Mouse (Mus musculus): Measurements from ENCODE around the gene Kctd20. TPM values are rescaled to one million over a fixed set of nuclear protein-coding genes. Genes with fewer than 3 reads are reported as not detected.
"Not testable (repeated sequence)": the region's sequence is repeated elsewhere in the genome, so short reads cannot be mapped to it uniquely, and the experiment has no call there.

Kctd20 gene
- polyA plus RNA-seq, 1 experiment from 2014 or later: 82.0 TPM

DNA sequence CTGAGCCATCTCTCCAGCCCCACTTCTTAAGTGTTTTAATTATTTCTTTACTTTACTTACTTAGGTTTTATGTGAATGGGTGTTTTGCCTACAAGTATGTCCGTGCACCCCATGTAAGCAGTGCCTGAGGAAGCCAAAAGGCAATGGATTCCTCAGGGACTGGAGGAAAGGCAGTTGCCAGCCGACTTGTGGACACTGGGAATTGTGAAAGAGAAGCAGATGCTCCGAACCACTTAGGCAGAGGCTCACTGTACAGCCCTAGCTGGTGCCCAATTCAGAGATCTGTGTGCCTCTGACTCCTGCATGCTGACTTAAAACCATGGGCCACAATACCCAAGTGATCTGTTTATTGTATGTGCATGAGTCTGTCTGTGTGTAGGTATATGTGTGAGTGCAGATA, 37.2 kb downstream of the Kctd20 start:
- no peak overlapping the region for H3K4me2 ChIP-seq (ENCODE audit: low read depth, low read length)
- peaks cover 29% of the 10 kb centered on the region for H3K36me3 ChIP-seq (ENCODE audit: control insufficient read depth, insufficient read depth)
- no peak overlapping the region for H3K4me3 ChIP-seq (ENCODE audit: low read depth, low read length)
- no peaks in the 10 kb centered on the region for H3K4me1 ChIP-seq (ENCODE audit: control insufficient read depth, low read depth, low read length)
- no peaks in the 10 kb centered on the region for H3K9me3 ChIP-seq (replicated peaks; ENCODE audit: control insufficient read depth, low read length)
- no peak overlapping the region for H3K27ac ChIP-seq (ENCODE audit: low read length)
- no peak overlapping the region for H3K9ac ChIP-seq (ENCODE audit: low read depth, low read length)
- H3K27me3 ChIP-seq (ENCODE audit: control insufficient read depth, insufficient read depth, low read depth, low read length): no peaks in the 10 kb centered on the region
- WGBS (ENCODE audit: insufficient replicate concordance): 67% methylated on average over 3 of the region's 3 CpGs
- ATAC-seq (ENCODE audit: low read depth): no peak

DNA sequence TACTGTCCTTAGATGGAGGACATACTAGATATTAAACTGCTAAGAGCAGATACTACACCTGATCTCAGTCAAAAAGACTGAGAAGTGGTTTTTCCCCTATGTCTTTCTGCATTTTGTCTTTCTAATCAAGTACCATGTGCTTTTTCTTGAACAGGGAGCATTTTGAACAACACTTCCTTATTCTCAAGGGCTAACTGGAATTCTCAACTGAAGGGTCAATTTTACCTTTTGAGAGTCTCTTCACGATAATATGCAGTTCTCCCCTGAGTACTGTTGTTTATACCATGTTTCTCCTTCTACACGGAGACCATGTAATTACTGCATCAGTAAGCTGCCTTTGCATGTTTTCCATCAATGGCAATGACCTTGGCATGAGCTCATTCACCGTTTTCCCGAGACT, 38.3 kb downstream of the Kctd20 start:
- H3K27me3 ChIP-seq (ENCODE audit: control insufficient read depth, insufficient read depth, low read depth, low read length): no peaks in the 10 kb centered on the region
- H3K36me3 ChIP-seq (ENCODE audit: control insufficient read depth, insufficient read depth): peaks cover 29% of the 10 kb centered on the region
- H3K4me1 ChIP-seq (ENCODE audit: control insufficient read depth, low read depth, low read length): no peaks in the 10 kb centered on the region
- no peak for ATAC-seq (ENCODE audit: low read depth)
- H3K27ac ChIP-seq (ENCODE audit: low read length): no peak overlapping the region
- no peak overlapping the region for H3K4me2 ChIP-seq (ENCODE audit: low read depth, low read length)
- 71% methylated on average over 4 of the region's 4 CpGs for WGBS (ENCODE audit: insufficient replicate concordance)
- no peak overlapping the region for H3K4me3 ChIP-seq (ENCODE audit: low read depth, low read length)
- H3K9me3 ChIP-seq (replicated peaks; ENCODE audit: control insufficient read depth, low read length): no peaks in the 10 kb centered on the region
- H3K9ac ChIP-seq (ENCODE audit: low read depth, low read length): no peak overlapping the region

DNA sequence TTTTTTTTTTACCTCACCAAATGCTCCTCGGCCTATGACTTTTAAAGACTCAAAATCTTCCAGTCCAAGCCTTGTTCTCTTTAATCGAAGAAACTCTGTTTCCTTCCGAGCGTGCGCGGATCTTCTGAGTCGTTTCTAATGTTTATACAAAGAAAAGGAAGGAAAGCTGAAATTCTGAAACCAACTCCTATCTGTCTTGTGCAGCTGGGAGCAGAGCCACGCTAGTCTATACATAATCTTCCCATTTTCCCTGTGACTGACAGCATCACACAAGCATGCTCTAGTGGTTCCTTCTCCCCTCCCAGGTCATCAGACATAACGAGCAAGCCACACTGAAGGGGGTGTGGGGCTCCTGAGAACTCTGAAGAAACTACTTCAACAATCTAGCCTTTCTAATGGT, 39.5 kb downstream of the Kctd20 start:
- H3K9ac ChIP-seq (ENCODE audit: low read depth, low read length): no peak overlapping the region
- no peak overlapping the region for H3K4me2 ChIP-seq (ENCODE audit: low read depth, low read length)
- WGBS (ENCODE audit: insufficient replicate concordance): 69% methylated on average over 9 of the region's 9 CpGs
- H3K9me3 ChIP-seq (replicated peaks; ENCODE audit: control insufficient read depth, low read length): no peaks in the 10 kb centered on the region
- H3K27me3 ChIP-seq (ENCODE audit: control insufficient read depth, insufficient read depth, low read depth, low read length): no peaks in the 10 kb centered on the region
- ATAC-seq (ENCODE audit: low read depth): no peak
- H3K4me1 ChIP-seq (ENCODE audit: control insufficient read depth, low read depth, low read length): no peaks in the 10 kb centered on the region
- H3K27ac ChIP-seq (ENCODE audit: low read length): no peak overlapping the region
- H3K4me3 ChIP-seq (ENCODE audit: low read depth, low read length): no peak overlapping the region
- peaks cover 29% of the 10 kb centered on the region for H3K36me3 ChIP-seq (ENCODE audit: control insufficient read depth, insufficient read depth)

DNA sequence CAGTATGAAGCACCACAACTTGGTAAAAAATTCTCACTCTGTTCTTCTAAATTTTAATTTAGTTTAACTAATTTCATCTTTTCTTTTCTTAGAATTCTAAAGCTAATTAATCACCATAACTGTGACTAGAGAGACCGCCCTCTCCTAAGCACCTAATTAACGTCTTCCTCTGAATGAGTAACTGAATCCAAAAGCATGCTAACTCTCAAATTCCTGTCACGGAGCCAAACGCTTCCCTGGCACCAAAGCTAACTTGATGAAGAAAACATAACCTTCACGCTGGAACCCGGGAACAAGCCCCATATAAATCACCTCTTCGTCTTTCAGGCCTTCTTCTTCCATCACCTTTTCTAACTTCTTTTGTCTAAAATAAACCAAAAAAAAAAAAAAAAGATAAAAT, 40.4 kb downstream of the Kctd20 start:
- WGBS (ENCODE audit: insufficient replicate concordance): 86% methylated on average over 7 of the region's 7 CpGs
- H3K36me3 ChIP-seq (ENCODE audit: control insufficient read depth, insufficient read depth): peaks cover 26% of the 10 kb centered on the region
- H3K4me1 ChIP-seq (ENCODE audit: control insufficient read depth, low read depth, low read length): no peaks in the 10 kb centered on the region

DNA sequence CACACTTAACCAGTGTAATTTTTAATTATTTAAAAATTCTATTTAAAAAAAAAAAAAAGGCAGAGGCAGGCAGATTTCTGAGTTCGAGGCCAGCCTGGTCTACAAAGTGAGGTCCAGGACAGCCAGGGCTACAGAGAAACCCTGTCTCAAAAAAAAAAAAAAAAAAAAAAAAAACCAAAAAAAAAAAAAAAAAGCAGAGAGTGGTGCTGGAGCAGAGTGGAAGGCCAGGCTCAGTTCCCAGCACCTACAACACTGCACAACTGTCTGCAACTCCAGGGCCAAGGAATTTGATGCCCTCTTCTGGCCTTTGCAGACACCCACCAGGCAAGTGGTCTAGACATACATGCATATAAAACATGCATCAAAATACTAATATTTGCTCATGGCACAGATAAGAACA, 41.3 kb downstream of the Kctd20 start:
- H3K9me3 ChIP-seq (replicated peaks; ENCODE audit: control insufficient read depth, low read length); H3K4me1 ChIP-seq (ENCODE audit: control insufficient read depth, low read depth, low read length); H3K27me3 ChIP-seq (ENCODE audit: control insufficient read depth, insufficient read depth, low read depth, low read length); ATAC-seq (ENCODE audit: low read depth); H3K9ac ChIP-seq (ENCODE audit: low read depth, low read length); H3K4me3 ChIP-seq (ENCODE audit: low read depth, low read length); H3K27ac ChIP-seq (ENCODE audit: low read length); H3K4me2 ChIP-seq (ENCODE audit: low read depth, low read length): not testable (repeated sequence)
- peaks cover 26% of the 10 kb centered on the region for H3K36me3 ChIP-seq (ENCODE audit: control insufficient read depth, insufficient read depth)
- 93% methylated on average over 1 of the region's 1 CpGs for WGBS (ENCODE audit: insufficient replicate concordance)

More for the DNA sequence above, 40.4 kb downstream of the Kctd20 start:
- H3K9ac ChIP-seq (ENCODE audit: low read depth, low read length): no peak overlapping the region
- H3K27ac ChIP-seq (ENCODE audit: low read length): no peak overlapping the region
- no peak overlapping the region for H3K4me3 ChIP-seq (ENCODE audit: low read depth, low read length)
- no peaks in the 10 kb centered on the region for H3K27me3 ChIP-seq (ENCODE audit: control insufficient read depth, insufficient read depth, low read depth, low read length)
- no peak for ATAC-seq (ENCODE audit: low read depth)
- H3K4me2 ChIP-seq (ENCODE audit: low read depth, low read length): no peak overlapping the region
- H3K9me3 ChIP-seq (replicated peaks; ENCODE audit: control insufficient read depth, low read length): no peaks in the 10 kb centered on the region

DNA sequence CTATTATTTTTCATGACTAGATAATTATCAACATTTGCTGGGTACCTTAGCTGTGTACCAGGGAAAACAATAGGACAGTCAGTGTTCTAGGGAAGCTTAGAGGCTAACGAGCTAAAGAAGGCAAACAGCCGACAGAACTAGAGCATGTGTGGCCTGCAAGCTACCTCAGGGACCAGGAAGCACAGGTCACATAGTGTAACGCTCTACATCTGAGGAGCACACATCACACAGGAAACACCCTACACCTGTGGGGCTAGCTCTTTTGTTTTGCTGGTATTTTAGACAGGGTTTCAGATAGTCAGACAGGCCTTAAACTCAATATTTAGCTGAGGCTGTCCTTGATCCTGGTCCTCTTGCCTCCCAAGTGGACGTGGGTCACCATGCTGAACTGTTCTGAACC, 42.9 kb downstream of the Kctd20 start:
- Histone ChIP-seq H3K4me3 (ENCODE audit: low read depth, low read length) (no peak overlapping the region), H3K4me1 (ENCODE audit: control insufficient read depth, low read depth, low read length) (no peaks in the 10 kb centered on the region), H3K9ac (ENCODE audit: low read depth, low read length) (no peak overlapping the region), H3K4me2 (ENCODE audit: low read depth, low read length) (no peak overlapping the region), H3K36me3 (ENCODE audit: control insufficient read depth, insufficient read depth) (peaks cover 28% of the 10 kb centered on the region), H3K27me3 (ENCODE audit: control insufficient read depth, insufficient read depth, low read depth, low read length) (no peaks in the 10 kb centered on the region), H3K9me3 (replicated peaks; ENCODE audit: control insufficient read depth, low read length) (no peaks in the 10 kb centered on the region), H3K27ac (ENCODE audit: low read length) (no peak overlapping the region)
- WGBS (ENCODE audit: insufficient replicate concordance): 87% methylated on average over 4 of the region's 4 CpGs
- ATAC-seq (ENCODE audit: low read depth): no peak

DNA sequence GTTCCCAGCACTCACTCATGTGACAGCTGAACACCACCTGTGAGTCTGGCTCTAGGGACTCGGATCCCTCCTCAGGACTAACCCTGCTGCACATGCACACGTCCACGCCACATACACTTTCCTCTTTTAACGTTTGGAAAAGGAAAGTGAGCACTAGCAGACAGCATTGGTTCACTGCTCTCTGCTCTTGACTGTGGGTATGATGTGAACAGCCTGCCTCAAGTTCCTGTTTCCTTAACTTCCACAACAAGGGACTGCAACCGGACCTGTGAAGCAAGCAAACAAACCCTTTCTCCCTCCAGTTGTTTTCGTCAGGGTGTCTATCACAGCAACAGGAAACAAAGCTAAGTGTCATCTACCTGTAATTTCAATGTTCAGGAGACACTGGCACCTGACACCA, 48.7 kb downstream of the Kctd20 start:
- H3K9me3 ChIP-seq (replicated peaks; ENCODE audit: control insufficient read depth, low read length): no peaks in the 10 kb centered on the region
- no peak for ATAC-seq (ENCODE audit: low read depth)

DNA sequence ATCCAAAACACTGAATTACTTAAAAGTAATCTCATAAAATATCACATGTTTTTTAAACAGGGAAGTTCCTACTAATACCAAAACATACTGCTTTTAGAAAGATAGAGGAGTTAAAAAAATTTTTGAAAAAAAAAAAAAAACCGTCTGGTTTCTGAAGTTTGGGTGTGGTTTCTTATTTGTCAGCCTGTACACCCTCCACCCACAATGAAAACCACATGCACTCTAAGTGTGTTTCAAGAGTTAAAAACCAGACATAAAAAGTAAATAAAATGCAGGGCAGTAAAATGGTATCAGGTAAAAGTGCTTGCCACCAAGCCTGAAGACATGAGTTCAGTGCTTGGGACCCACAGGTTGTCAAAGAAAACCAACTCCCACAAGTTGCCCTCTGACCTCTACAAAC, 52.0 kb downstream of the Kctd20 start:
- Histone ChIP-seq H3K36me3 (ENCODE audit: control insufficient read depth, insufficient read depth) (peaks cover 8% of the 10 kb centered on the region; the same call in 1 of the 2 replicates), H3K4me2 (ENCODE audit: low read depth, low read length) (peak overlapping the region; percentile 15; the same call in 1 of the 2 replicates), H3K27ac (ENCODE audit: low read length) (no peak overlapping the region), H3K4me1 (ENCODE audit: control insufficient read depth, low read depth, low read length) (peaks cover 27% of the 10 kb centered on the region), H3K4me3 (ENCODE audit: low read depth, low read length) (no peak overlapping the region), H3K27me3 (ENCODE audit: control insufficient read depth, insufficient read depth, low read depth, low read length) (no peaks in the 10 kb centered on the region), H3K9ac (ENCODE audit: low read depth, low read length) (no peak overlapping the region), H3K9me3 (replicated peaks; ENCODE audit: control insufficient read depth, low read length) (no peaks in the 10 kb centered on the region)
- 15% methylated on average over 1 of the region's 1 CpGs for WGBS (ENCODE audit: insufficient replicate concordance)
- no peak for ATAC-seq (ENCODE audit: low read depth)

More for the DNA sequence above, 48.7 kb downstream of the Kctd20 start:
- H3K4me3 ChIP-seq (ENCODE audit: low read depth, low read length): no peak overlapping the region
- H3K27ac ChIP-seq (ENCODE audit: low read length): no peak overlapping the region
- peaks cover 9% of the 10 kb centered on the region for H3K4me1 ChIP-seq (ENCODE audit: control insufficient read depth, low read depth, low read length)
- 67% methylated on average over 6 of the region's 6 CpGs for WGBS (ENCODE audit: insufficient replicate concordance)
- H3K4me2 ChIP-seq (ENCODE audit: low read depth, low read length): no peak overlapping the region
- H3K27me3 ChIP-seq (ENCODE audit: control insufficient read depth, insufficient read depth, low read depth, low read length): no peaks in the 10 kb centered on the region
- H3K9ac ChIP-seq (ENCODE audit: low read depth, low read length): no peak overlapping the region
- H3K36me3 ChIP-seq (ENCODE audit: control insufficient read depth, insufficient read depth): peaks cover 17% of the 10 kb centered on the region

DNA sequence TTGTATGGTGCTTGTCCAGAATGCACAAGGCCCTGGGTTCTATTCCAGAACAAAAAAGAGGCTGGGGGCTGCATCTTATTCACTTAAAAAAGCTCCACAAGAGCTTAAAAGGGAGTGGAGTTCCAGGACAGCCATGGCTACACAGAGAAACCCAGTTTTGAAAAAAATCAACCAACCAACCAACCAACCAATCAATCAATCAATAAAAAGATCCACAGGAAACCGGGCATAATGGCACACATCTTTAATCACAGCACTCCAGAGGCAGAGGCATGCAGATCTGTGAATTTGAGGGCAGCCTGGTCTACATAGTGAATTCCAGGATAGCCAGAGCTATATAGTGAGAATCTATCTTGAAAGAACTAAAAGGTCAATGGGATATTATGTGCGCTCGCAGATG, 53.3 kb downstream of the Kctd20 start:
- H3K9me3 ChIP-seq (replicated peaks; ENCODE audit: control insufficient read depth, low read length): no peaks in the 10 kb centered on the region
- no peak overlapping the region for H3K27ac ChIP-seq (ENCODE audit: low read length)
- WGBS (ENCODE audit: insufficient replicate concordance): 79% methylated on average over 3 of the region's 3 CpGs
- 0 out of 2 replicates have a peak, but pooled peaks cover 2% of the 10 kb centered on the region for H3K36me3 ChIP-seq (ENCODE audit: control insufficient read depth, insufficient read depth)
- no peaks in the 10 kb centered on the region for H3K27me3 ChIP-seq (ENCODE audit: control insufficient read depth, insufficient read depth, low read depth, low read length)
- H3K4me1 ChIP-seq (ENCODE audit: control insufficient read depth, low read depth, low read length): peaks cover 27% of the 10 kb centered on the region
- H3K4me3 ChIP-seq (ENCODE audit: low read depth, low read length): no peak overlapping the region
- H3K9ac ChIP-seq (ENCODE audit: low read depth, low read length): no peak overlapping the region
- no peak for ATAC-seq (ENCODE audit: low read depth)
- H3K4me2 ChIP-seq (ENCODE audit: low read depth, low read length): no peak overlapping the region

Measured in liver, embryonic 16.5 days (tissue).